ENCODE assay signal across 15 mouse cellular contexts in the genomic region with DNA sequence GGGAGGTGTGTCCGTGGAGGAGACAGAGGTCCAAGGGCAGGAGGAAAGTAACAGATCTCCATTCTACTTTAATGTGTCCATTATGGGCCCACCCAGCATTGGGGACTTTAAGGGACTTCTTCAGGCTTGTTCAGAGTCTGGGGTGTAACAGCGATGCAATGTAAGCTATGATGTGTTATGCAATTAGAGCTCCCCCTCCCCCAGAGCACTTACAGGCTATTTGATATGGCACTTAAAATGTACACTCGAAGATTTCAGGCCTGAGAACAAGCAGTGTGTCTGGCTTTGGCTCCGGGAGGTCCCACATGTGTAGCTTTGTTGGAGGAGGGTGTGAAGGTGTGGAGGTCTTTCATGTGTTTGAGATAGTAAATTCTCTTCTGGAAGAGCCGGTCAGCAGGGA. TPM values are rescaled to one million over a fixed set of nuclear protein-coding genes. Genes with fewer than 3 reads are reported as not detected.
"Had no signal": no experiment of that assay in that cellular context is flagged by ENCODE, and none has a peak within 500 bp of the region (broad histone marks: within the 10 kb centered on the region; RNA-seq: fewer than 3 reads in every experiment).

No protein-coding gene starts in this region.

- H3K9me3 ChIP-seq: limb, embryonic 12.5 days; liver, embryonic 13.5 days; midbrain, embryonic 13.5 days; neural tube, embryonic 15.5 days had no signal

- H3K36me3 ChIP-seq: liver, embryonic 13.5 days; midbrain, embryonic 13.5 days; neural tube, embryonic 15.5 days had no signal

- H3K27ac ChIP-seq: limb, embryonic 12.5 days; liver, embryonic 13.5 days; midbrain, embryonic 13.5 days; neural tube, embryonic 15.5 days had no signal

- H3K4me2 ChIP-seq: limb, embryonic 12.5 days; liver, embryonic 13.5 days; midbrain, embryonic 13.5 days; neural tube, embryonic 15.5 days had no signal

- DNase-seq: kidney, adult 8-10 months; kidney, postnatal 36 days; layer of hippocampus, adult 9-11 months; liver; liver, embryonic 13.5 days; liver, postnatal 0 days; right cerebral cortex, adult 18-20 months; right cerebral cortex, postnatal 25 days; thymus, postnatal 36 days had no signal

- H3K4me1 ChIP-seq: liver, embryonic 13.5 days; midbrain, embryonic 13.5 days had no signal

- H3K27me3 ChIP-seq: limb, embryonic 12.5 days; liver, embryonic 13.5 days; midbrain, embryonic 13.5 days; neural tube, embryonic 15.5 days had no signal

- H3K4me3 ChIP-seq: limb, embryonic 12.5 days; liver, embryonic 13.5 days; midbrain, embryonic 13.5 days; myocyte; neural tube, embryonic 15.5 days had no signal

- ATAC-seq: intestine, postnatal 0 days; liver, postnatal 0 days; midbrain, embryonic 13.5 days had no signal

- H3K9ac ChIP-seq: limb, embryonic 12.5 days; liver, embryonic 13.5 days; liver, postnatal 0 days; midbrain, embryonic 13.5 days; neural tube, embryonic 15.5 days had no signal

RNA-seq across cellular contexts. Expression of a gene that starts 7.6 kb away (rescaled TPM):
- total RNA-seq: megakaryocyte progenitor cell, adult 5-6 weeks had no signal
